Mouse (Mus musculus): ENCODE data around the gene Creg2. TPM values are rescaled to one million over a fixed set of nuclear protein-coding genes. Genes with fewer than 3 reads are reported as not detected.

Gene Creg2
- polyA plus RNA-seq, 1 experiment, result 0.16 TPM

- TF ChIP-seq CTCF (IDR thresholded peaks at IDR 0.05; ENCODE audit: borderline replicate concordance, control insufficient read depth, extremely low read depth, insufficient read depth, low read length, poor library complexity) (no peak), POLR2A (IDR thresholded peaks at IDR 0.05; ENCODE audit: control insufficient read depth, extremely low read depth, insufficient read depth, low read length, poor library complexity) (no peak)
- 79% methylated on average over 6 of the region's 6 CpGs for whole genome bisulfite sequencing
- H3K4me3 ChIP-seq (ENCODE audit: control insufficient read depth, insufficient read depth, low read length), result no peak overlapping the region
- H3K4me1 ChIP-seq (replicated peaks; ENCODE audit: control insufficient read depth, insufficient read depth, low read length), result peaks cover 3% of the 10 kb centered on the region; the same call in 1 of the 2 replicates
- no peaks in the 10 kb centered on the region for H3K27me3 ChIP-seq (ENCODE audit: control insufficient read depth, insufficient read depth, low read length)
- DNase-seq, result no peak
- no peak overlapping the region for H3K27ac ChIP-seq (ENCODE audit: control insufficient read depth, insufficient read depth, low read length)
- no peaks in the 10 kb centered on the region for H3K36me3 ChIP-seq (ENCODE audit: control insufficient read depth, insufficient read depth, low read length)
Observed at GRCm38 (mm10) chr1:39571653-39572052, 79.6 kb downstream of the Creg2 start.

Other genes with a start within 250 kb of the Creg2 start
- 24.7 and 26.8 TPM in 2 replicates for gene Tbc1d8, start 172.7 kb downstream of the Creg2 start, polyA plus RNA-seq (2012; rRNA removed)
- 37.3 and 50.9 TPM in 2 replicates for gene Cnot11, start 116.5 kb downstream of the Creg2 start, polyA plus RNA-seq (2012; rRNA removed)
- gene Rnf149, start 74.1 kb downstream of the Creg2 start, polyA plus RNA-seq (2012; rRNA removed), result 16.6 and 21.4 TPM in 2 replicates
- gene Rfx8, start 69.5 kb upstream of the Creg2 start, polyA plus RNA-seq (2012; rRNA removed), result 0.15 and 0.19 TPM in 2 replicates
- gene Gm3646, start 153.9 kb upstream of the Creg2 start, polyA plus RNA-seq (2012; rRNA removed), result not detected in 2 replicates
- gene Map4k4, start 249.4 kb upstream of the Creg2 start, polyA plus RNA-seq (2012; rRNA removed), result 164 and 167 TPM in 2 replicates